Mouse (Mus musculus): ENCODE data around the gene Dlx5.

The Dlx5 gene

DNA sequence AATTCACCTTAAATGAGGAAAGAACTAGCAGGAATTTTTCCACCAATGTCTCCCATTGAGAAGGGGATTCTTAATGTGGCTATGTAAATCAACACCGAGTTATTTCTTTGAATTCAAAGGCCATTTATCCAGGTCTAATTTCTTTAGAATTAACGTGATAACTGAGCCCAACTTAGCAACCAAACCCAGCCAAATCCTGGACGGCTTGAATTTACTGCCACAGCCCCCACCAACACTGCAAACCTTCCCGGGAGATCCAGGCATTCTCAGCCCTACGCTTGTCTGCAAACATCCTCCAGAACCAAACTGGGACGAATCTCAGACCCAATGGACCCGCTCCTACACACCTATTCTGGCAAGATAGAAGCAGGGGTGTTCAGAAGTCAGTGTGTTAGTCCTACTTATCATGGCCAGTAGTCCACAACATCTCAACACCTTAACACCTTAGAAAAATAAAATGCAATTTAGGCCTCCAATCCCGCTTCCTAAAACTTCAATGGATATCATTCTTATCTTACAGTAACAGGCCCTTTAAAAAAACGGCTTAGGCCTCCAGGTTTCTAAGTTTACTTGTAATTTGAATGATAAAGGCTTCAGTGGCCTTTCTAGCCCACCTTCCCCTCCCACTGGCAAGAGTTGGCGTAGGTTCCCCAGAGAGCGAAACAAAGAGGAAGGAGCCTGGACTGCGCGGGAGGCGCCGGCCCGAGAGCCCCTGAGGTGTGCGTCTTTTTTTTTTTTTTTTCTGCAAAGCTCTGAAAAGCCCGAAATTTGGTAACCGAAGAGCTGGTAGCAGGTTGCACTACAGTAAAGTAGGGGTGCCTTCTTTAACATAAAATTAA lies 22.6 kb downstream of the Dlx5 start:
- DNase-seq = no peak

GRCm38 (mm10) chr6:6858571-6858970 lies 23.3 kb downstream of the Dlx5 start:
- DNase-seq = no peak

DNA sequence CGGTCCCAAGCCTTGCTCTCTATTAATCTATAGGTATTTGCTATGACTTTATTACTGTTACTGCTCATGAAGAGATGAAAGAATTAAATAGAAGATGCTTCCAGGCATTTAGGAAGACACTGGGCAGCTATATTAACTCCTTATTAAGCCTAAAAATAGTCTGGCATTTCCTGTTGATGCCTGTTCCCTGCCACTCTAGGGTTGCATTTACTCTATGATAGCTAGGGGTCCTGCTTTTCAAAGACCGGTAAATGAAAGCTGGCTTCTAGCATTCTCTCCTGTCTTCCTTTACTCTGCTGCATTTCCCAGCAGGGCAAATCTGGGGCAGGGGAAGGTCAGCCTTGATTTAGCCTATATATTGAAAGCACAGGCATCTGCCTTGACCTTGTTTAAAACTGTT lies 24.1 kb downstream of the Dlx5 start:
- no peak for DNase-seq

GRCm38 (mm10) chr6:6856881-6857280 lies 25.0 kb downstream of the Dlx5 start:
- DNase-seq = no peak

- no peak for DNase-seq
These were observed 25.6 kb downstream of the Dlx5 start for GRCm38 (mm10) chr6:6856316-6856715.

- no peak for DNase-seq
These were observed 26.1 kb downstream of the Dlx5 start for GRCm38 (mm10) chr6:6855746-6856185.

GRCm38 (mm10) chr6:6854902-6855745 lies 26.8 kb downstream of the Dlx5 start:
- DNase-seq = no peak

- DNase-seq = no peak
These were observed 27.7 kb downstream of the Dlx5 start for GRCm38 (mm10) chr6:6854176-6854575.

- DNase-seq = no peak
These were observed 28.9 kb downstream of the Dlx5 start for GRCm38 (mm10) chr6:6852944-6853343.

DNA sequence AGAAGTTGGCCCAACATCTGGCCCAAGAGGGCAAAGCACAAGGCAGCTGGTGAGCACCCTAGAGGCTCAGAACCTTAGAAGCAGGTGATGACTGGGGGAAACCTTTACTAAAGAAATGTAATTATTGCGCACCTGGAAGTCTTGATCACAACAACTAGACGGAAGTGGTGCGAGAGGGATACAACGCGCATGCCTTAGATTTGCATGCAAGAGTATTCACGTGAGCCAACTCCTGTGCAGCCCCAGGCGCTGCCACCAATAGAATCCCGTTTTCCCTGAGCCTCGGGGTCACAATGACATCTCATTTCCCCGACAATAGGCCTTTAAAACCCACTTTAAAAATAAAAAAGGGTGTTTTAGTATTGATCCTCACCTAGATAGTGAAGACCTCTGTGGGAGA lies 30.7 kb downstream of the Dlx5 start:
- DNase-seq = no peak

- DNase-seq = no peak
These were observed 31.4 kb downstream of the Dlx5 start for GRCm38 (mm10) chr6:6850324-6851060.

DNA sequence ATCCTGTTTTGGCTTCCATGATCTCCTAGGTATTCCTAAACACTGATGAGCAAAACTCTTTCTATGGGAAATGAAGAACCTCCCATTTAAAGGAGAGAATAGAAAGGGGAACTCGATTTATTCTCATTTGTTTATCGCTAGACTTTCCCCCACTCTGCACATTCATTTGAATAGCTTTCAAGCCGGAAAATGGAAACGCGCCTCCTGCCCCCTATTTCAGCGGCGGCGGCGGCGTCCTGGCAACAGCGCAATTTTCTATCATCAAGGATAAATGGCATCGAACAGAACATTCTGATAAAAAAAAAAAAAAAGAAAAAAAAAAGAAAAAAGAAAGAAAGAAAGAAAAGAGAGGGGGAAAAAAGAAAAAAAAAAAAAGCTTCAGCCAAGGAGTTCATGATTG lies 32.1 kb downstream of the Dlx5 start:
- DNase-seq = no peak

DNA sequence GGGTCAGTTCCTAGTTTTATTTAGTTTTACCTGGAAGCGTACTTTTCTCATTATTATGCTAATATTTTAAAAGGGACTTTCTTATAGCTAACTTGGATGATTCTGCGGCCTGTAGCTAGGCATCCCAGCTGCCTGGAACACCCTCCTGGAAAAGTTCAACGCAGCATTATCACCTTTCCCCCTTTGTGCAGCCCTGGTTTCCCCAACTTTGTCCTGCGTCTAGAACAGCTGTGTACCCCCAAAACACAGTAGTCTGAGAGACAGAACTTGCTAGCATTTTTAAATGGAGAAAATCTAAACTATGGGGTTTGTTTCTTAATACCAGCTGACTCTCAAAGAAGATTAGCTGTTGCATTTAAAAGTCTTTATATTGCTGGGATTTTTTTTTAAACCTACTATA lies 33.3 kb downstream of the Dlx5 start:
- DNase-seq = no peak

DNA sequence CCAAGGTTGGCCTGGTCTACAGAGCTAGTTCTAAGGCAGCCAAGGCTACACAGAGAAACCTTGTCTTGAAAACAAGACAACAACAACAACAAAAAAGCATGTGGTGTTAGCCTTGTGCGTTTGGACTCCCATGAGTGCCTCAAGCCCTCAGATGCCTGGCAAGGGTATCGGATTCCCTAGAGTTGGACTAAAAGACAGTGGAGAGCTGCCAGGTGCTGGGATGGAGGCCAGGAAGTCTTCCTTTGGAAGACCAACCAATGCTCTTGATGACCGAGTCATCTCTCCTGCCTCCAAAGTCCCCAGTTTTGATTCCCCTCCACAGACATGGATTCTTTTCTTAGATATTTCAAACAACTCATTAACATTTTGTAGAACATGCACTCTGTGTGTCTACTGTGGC lies 48.6 kb downstream of the Dlx5 start:
- DNase-seq = no peak

- DNase-seq = no peak
These were observed 51.4 kb downstream of the Dlx5 start for GRCm38 (mm10) chr6:6830446-6830845.

Data from thymus, postnatal 36 days (tissue).